Mouse (Mus musculus) kidney, adult 11 months (tissue): ENCODE results near the gene Rhox4d.
"Not testable (repeated sequence)": the region's sequence is repeated elsewhere in the genome, so short reads cannot be mapped to it uniquely, and the experiment has no call there.

Experiments
- DNase-seq: peaks from one replicate; pipeline ENCODE4 v3.0.0; 2022

Gene Rhox4d

GRCm38 (mm10) chrX:37514059-37514458 is at the start of gene Rhox4d:
Rhox4d (plus strand) TSS chrX:37514359.
- not testable (repeated sequence) for DNase-seq

- DNase-seq = not testable (repeated sequence)
These were observed 34.1 kb upstream of the Rhox4d start, which contains the start of gene Rhox4c for GRCm38 (mm10) chrX:37480037-37480436. Rhox4c (plus strand) TSS chrX:37480337.

- DNase-seq = not testable (repeated sequence)
These were observed 16.0 kb downstream of the Rhox4d start, which contains the start of gene Rhox2e for GRCm38 (mm10) chrX:37530152-37530551. Rhox2e (plus strand) TSS chrX:37530452.

GRCm38 (mm10) chrX:37541719-37542118 is 27.6 kb downstream of the Rhox4d start, which contains the start of gene Rhox3e:
Rhox3e (plus strand) TSS chrX:37542019.
- DNase-seq = not testable (repeated sequence)

- not testable (repeated sequence) for DNase-seq
These were observed 43.0 kb downstream of the Rhox4d start, which contains the start of gene Rhox4e for GRCm38 (mm10) chrX:37557112-37557511. Rhox4e (plus strand) TSS chrX:37557412.
